Mouse (Mus musculus): Measurements from ENCODE around the gene Cntn3.

DNA sequence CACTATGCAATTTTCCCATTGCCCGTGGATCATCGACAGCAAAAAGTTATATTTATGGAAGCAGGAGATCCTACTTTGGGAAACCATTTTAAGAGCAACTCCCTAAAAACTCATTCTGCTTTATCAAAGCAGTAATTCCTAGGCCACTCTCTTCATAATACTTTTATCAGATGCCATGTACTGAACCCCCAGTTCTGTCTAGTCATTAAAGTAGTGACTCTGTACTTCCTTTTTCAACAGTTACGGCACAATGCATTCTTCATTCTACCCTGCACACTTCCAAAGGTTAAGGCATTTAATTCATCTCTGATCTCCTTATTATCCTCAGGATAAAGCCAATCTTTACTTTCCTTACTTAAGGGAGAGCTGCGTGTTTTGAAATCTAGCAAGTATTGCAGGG is 184.3 kb downstream of the Cntn3 start:
- TF ChIP-seq CTCF (IDR thresholded peaks at IDR 0.05; ENCODE audit: insufficient read depth, low read depth, low read length): no peak
- no peak for TF ChIP-seq POLR2A (IDR thresholded peaks at IDR 0.05; ENCODE audit: insufficient read depth, low read depth, low read length)

All from olfactory bulb, adult 2 months (tissue).